8 mouse cellular contexts compared by ENCODE assay signal in genomic region chr12:94190620-94191081, GRCm38 (mm10).
DNase-seq lines count a peak whose midpoint lies in the region; ATAC-seq and TF ChIP-seq lines count a peak whose summit lies in the region.

No protein-coding gene starts in this region.

- WGBS in hindbrain, embryonic 15.5 days, result 69% methylated on average over 4 of the region's 4 CpGs
- 58% methylated on average over 4 of the region's 4 CpGs for WGBS in liver, embryonic 14.5 days (ENCODE audit: insufficient replicate concordance)

- TF ChIP-seq EP300 in liver, embryonic 14.5 days (IDR thresholded peaks at IDR 0.05; ENCODE audit: low read depth), result no peak

- no peaks in the 10 kb centered on the region for H3K27me3 ChIP-seq in hindbrain, embryonic 15.5 days
- H3K27me3 ChIP-seq in liver, embryonic 14.5 days (ENCODE audit: control insufficient read depth, insufficient read depth, low read length), result no peaks in the 10 kb centered on the region

- no peaks in the 10 kb centered on the region for H3K36me3 ChIP-seq in hindbrain, embryonic 15.5 days
- H3K36me3 ChIP-seq in liver, embryonic 14.5 days (replicated peaks; ENCODE audit: control insufficient read depth, insufficient read depth, low read depth), result no peaks in the 10 kb centered on the region

- ATAC-seq in hindbrain, embryonic 15.5 days (ENCODE audit: low FRiP score, low read depth), result peak; percentile 63; the same call in 1 of the 2 replicates
- ATAC-seq in liver, embryonic 14.5 days (ENCODE audit: insufficient read depth), result 0 out of 2 replicates have a peak, but pooled peaks have one; percentile 23

- no peak overlapping the region for H3K4me3 ChIP-seq in hindbrain, embryonic 15.5 days
- H3K4me3 ChIP-seq in liver, embryonic 14.5 days (ENCODE audit: insufficient read depth in 1 of 2, low read depth in 2 of 2, low read length in 2 of 2), result no peak overlapping the region

- DNase-seq in 416B (ENCODE audit: low read depth), result peak; percentile 37
- DNase-seq in adrenal gland, adult (ENCODE audit: inconsistent age in 2 of 2, low spot score in 1 of 2), result peak; percentile 20 to 75
- DNase-seq in gastrocnemius, postnatal 25 days, result peak; percentile 9
- DNase-seq in liver, embryonic 14.5 days (ENCODE audit: low read depth in 3 of 3, low spot score in 3 of 3), result no peak
- DNase-seq in retina, postnatal 1 day, result peak; percentile 11
- no peak for DNase-seq in right cerebral cortex, adult 18-20 months
- no peak for DNase-seq in natural killer cell, adult 2 months (ENCODE audit: low spot score in 2 of 2)

- no peak overlapping the region for H3K9ac ChIP-seq in hindbrain, embryonic 15.5 days
- no peak overlapping the region for H3K9ac ChIP-seq in liver, embryonic 14.5 days (replicated peaks)

- H3K4me1 ChIP-seq in hindbrain, embryonic 15.5 days (replicated peaks), result no peaks in the 10 kb centered on the region
- no peaks in the 10 kb centered on the region for H3K4me1 ChIP-seq in liver, embryonic 14.5 days (replicated peaks; ENCODE audit: control insufficient read depth in 2 of 2, insufficient read depth in 2 of 2, low read length in 1 of 2)

- no peaks in the 10 kb centered on the region for H3K9me3 ChIP-seq in hindbrain, embryonic 15.5 days
- no peaks in the 10 kb centered on the region for H3K9me3 ChIP-seq in liver, embryonic 14.5 days (ENCODE audit: control insufficient read depth, low read length)

- TF ChIP-seq CTCF in liver, embryonic 14.5 days (IDR thresholded peaks at IDR 0.05; ENCODE audit: low read depth), result no peak

- H3K27ac ChIP-seq in hindbrain, embryonic 15.5 days (replicated peaks), result no peak overlapping the region
- H3K27ac ChIP-seq in liver, embryonic 14.5 days, result no peak overlapping the region

- H3K4me2 ChIP-seq in hindbrain, embryonic 15.5 days, result no peak overlapping the region
- no peak overlapping the region for H3K4me2 ChIP-seq in liver, embryonic 14.5 days (ENCODE audit: low read depth)

Comparison
In these comparisons a context has a peak if more than half of its experiments do, and no peak if none do; other contexts are left out.
1. DNase-seq: peak in 416B (single experiment), adrenal gland, adult (2 of 2), gastrocnemius, postnatal 25 days (single experiment) and retina, postnatal 1 day (single experiment); none in liver, embryonic 14.5 days (0 of 3), right cerebral cortex, adult 18-20 months (single experiment) and natural killer cell, adult 2 months (0 of 2).